Mouse (Mus musculus) central nervous system, embryonic 18 days (tissue): Measurements from ENCODE around the gene Txlnb. TPM values are rescaled to one million over a fixed set of nuclear protein-coding genes. Genes with fewer than 3 reads are reported as not detected.

Experiments
- polyA plus RNA-seq: library from polyadenylated mRNA; depleted of rRNA; stranded (reverse); fragments of >200 nt; gene quantifications from 2 replicates; pipeline ENCODE4 v1.2.3, GENCODE M21; 2012; rRNA removed

The Txlnb gene
- 0.44 and 0.91 TPM in 2 replicates for polyA plus RNA-seq

DNA sequence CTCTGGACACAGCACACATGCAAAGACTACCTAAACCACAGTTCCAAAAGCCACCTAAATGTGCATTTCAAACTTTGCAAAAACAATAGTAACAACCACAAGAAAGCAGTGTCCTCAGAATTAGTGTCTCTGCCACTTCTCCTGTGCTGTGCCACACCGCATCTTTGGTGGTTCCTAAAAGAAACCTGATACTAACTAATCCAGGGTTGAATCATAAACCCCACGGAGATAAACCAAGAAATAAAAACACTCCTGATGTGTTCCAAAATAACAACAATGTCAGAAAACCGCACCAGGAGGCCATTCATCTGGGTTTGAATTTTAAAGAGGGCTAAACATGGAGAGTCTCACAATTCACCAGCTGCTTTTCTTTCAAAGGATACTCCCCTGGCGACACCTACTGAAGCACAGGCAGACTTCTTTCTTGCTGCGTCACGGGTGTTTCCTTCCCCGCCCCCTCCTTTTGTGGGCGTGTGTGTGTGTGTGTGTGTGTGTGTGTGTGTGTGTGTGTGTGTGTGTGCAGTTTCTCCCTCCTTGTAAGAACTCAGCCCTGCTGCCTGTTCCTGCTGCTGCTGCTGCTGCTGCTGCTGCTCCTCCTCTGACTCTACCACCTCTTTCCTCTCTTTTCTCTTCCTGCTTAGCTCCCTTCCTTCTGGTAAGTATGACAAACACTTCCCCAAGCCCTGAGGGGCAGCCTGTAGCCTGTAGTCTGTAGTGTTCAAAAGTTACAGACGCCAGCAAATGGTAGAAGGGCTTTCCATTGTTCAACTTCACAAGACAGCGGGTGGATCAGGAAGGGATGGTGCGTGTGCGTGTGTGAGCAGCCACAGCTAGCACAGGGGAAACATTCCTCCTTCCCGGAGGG, at the start of gene Txlnb:
Txlnb (plus strand) TSS at position 460 of the 865 bp plus-strand sequence.

Other genes starting within 250 kb of the Txlnb start
- 64.5 and 69.1 TPM in 2 replicates for gene Cited2, start 73.0 kb upstream of the Txlnb start, polyA plus RNA-seq
- gene Heca, start 151.8 kb downstream of the Txlnb start, polyA plus RNA-seq: 19.8 and 22.8 TPM in 2 replicates
- gene Abracl, start 227.1 kb downstream of the Txlnb start, polyA plus RNA-seq: 71.4 and 74.6 TPM in 2 replicates